Mouse (Mus musculus): ENCODE results near the gene Tmem150a. TPM values are rescaled to one million over a fixed set of nuclear protein-coding genes. Genes with fewer than 3 reads are reported as not detected.

The Tmem150a gene
- total RNA-seq, 4 experiments from 2014 or later = 16.5 to 24.2 (median 20.8) TPM

DNA sequence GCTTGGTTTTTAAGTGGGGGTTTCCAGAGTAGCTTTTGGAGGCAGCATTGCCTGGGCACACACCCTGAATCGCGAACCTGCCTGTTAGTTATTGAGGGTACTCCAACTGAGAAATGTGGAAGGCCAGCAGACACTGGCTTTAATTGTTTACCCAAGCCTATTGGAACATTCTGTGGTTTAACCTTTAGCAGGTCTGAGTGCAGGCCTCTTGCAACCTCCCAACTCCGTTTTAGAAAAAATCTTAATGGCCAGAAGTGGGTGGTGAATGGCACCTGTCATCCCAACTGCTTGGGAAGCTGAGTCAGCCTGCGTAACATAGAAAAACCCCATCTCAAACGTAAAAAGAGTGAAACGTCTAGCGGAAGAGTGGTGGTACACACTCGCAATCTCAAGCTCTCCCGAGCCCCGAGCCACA is 41.6 kb downstream of the Tmem150a start:
- no peak for DNase-seq (ENCODE audit: low spot score in 2 of 2)

DNA sequence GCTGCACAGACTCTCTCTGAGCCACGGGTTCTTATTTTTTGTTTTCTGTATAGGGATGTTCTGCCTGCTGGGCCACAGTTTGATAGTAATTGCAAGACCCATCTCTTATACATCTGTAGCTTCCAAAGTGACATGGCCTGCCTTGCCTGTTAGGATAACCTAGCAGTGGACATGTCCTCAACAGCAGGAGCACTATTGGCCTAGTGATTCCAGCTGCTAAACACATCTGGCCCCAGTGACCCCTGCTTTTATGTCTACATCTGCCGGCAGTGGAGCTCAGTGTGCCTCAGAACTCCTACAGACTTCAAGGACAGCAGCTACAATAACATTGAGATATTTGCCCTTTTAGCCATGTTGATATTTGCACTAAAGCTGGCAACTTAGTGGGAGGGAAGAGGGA is 44.7 kb downstream of the Tmem150a start:
- DNase-seq (ENCODE audit: low spot score in 2 of 2) = no peak

DNA sequence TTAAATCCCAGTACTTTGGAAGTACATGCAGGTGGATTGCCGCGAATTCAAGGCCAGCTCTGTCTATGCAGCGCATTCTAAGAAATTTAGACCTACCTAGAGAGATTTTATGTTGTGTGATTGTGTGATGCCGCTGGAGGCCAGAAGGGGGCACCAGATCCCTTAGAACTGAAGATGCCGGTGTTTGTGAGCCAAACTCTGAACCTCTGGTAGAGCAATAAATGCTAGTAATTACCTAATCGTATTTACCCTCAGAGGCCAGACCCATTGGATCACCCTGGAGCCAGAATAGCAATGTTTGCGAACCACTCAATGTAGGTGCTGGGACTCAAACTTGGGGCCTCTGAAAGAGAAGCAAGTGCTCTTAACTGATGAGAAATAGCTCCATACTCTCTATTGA is 46.6 kb downstream of the Tmem150a start:
- DNase-seq (ENCODE audit: low spot score in 2 of 2) = peak; percentile 64 to 68

DNA sequence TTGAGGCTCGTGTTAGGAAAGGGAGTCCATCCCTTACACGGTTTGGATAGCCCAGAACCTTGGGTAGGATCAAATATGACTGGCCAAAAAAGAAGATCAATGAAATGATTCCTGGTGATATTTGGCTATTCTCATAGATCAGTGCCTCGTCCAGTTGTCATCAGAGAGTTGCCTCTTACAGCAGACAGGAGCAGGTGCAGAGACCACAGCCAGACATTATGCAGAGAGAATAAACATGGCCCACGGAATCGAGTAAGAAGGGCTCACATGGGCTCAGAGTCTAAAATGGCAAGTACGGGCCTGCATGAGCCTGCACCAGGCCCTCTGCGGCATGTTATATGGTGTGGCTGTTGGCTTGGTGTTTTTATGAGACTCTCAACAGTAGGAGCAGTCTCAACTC is 50.1 kb downstream of the Tmem150a start:
- no peak for DNase-seq (ENCODE audit: low spot score in 2 of 2)

DNA sequence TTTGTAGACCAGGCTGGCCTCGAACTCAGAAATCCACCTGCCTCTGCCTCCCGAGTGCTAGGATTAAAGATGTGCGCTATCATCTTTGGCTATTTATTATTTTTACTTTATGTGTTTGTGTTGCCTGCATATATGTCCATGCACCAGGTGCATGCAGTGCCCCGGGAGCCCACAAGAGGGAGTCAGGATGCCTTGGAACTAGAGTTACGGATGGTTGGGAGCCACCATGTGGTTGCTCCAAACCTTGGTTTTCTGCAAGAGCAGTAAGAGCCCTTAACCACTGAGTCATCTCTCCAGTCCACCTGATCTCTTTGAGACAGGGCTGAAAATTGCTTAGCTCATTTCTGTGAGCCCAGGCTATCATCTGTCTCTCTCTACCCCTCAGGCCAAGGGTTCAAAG is 51.9 kb downstream of the Tmem150a start:
- peak; percentile 70 to 72 for DNase-seq (ENCODE audit: low spot score in 2 of 2)

Other genes starting within 250 kb of the Tmem150a start
- 1 to 10 TPM; 2.5 to 3.6 (median 3.2) TPM for gene Atoh8, start 119.9 kb upstream of the Tmem150a start, total RNA-seq (2022)
- gene Sftpb, start 50.8 kb upstream of the Tmem150a start, total RNA-seq (2022) = not detected
- 10 to 100 TPM; 18.0 to 21.4 (median 19.6) TPM for gene Usp39, start 10.3 kb upstream of the Tmem150a start, total RNA-seq (2022)
- 1 to 10 TPM; 7.7 to 9.6 (median 8.8) TPM for gene 0610030E20Rik, start 8.1 kb upstream of the Tmem150a start, total RNA-seq (2022)
- gene Rnf181, start 11.5 kb downstream of the Tmem150a start, total RNA-seq (2022) = 10 to 100 TPM; 23.5 to 29.8 (median 28.0) TPM
- 100 to 1,000 TPM; 103 to 116 (median 107) TPM for gene Vamp5, start 25.0 kb downstream of the Tmem150a start, total RNA-seq (2022)
- 10 to 100 TPM; 37.1 to 47.8 (median 45.0) TPM for gene Vamp8, start 35.3 kb downstream of the Tmem150a start, total RNA-seq (2022)
- 10 to 100 TPM; 10.3 to 13.5 (median 10.5) TPM for gene Ggcx, start 58.9 kb downstream of the Tmem150a start, total RNA-seq (2022)
- gene Mat2a, start 84.1 kb downstream of the Tmem150a start, total RNA-seq (2022) = 100 to 1,000 TPM in 2 of 4 experiments, 10 to 100 TPM in 2; 78.0 to 122 (median 99.0) TPM
- gene Sh2d6, start 166.3 kb downstream of the Tmem150a start, total RNA-seq (2022) = under 1 TPM; 0.29 to 0.61 (median 0.40) TPM
- 10 to 100 TPM in 1 of 4 experiments, 1 to 10 TPM in 3; 8.5 to 12.4 (median 9.0) TPM for gene Capg, start 188.9 kb downstream of the Tmem150a start, total RNA-seq (2022)
- 1 to 10 TPM; 7.9 to 8.9 (median 8.2) TPM for gene Elmod3, start 243.0 kb downstream of the Tmem150a start, total RNA-seq (2022)
- 10 to 100 TPM; 64.4 to 72.3 (median 68.1) TPM for gene Retsat, start 243.0 kb downstream of the Tmem150a start, total RNA-seq (2022)